Mouse (Mus musculus): ENCODE results near the gene Camk2b.

- TF ChIP-seq CTCF (IDR thresholded peaks at IDR 0.05; ENCODE audit: insufficient read depth, low read length) (no peak), POLR2A (IDR thresholded peaks at IDR 0.05; ENCODE audit: borderline replicate concordance, extremely low read depth, low read depth, low read length) (no peak)
Measured at GRCm38 (mm10) chr11:5998472-5998871, 67.7 kb downstream of the Camk2b start.

Measured in lung, adult 2 months (tissue).